Comparison of ENCODE assay signal across 8 mouse cellular contexts in the genomic region with DNA sequence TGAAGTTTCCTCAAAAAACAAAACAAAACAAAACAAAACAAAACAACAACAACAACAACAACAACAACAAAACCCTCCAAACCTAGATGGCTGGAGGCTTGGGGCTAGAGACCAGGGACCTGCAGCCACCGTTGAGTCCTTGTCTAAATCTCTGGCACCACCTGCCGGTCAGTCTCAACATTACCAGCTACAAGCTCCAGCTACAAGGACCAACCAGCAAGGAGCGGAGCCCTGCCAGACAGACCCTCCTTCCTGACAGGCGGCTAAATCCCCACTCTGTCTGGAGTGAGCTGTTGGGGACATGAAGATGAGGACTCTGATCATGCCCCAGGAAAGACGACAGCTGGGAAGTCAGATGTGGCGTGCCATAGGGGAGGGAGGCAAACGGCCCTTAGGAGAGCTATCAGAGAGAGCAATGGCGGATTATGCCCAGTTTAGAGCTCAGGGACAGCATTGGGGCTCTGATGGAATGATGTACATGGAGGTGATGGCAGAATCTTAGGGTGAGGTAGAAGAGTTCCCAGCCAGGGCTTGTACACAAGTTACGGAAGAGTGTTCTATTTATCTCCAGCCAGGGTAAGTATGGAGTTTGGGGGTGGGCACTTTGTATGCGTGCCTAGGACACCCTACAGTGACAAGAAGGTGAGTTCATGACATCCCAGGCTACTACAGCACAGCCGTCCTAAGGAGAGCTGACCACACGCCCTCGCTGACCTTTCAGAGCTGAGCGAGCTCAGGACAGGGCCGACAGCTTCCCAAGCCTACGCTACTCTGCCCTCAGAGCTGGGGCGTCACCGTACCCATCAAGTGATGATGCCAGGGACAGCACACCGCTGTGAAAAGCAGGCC. TPM values are rescaled to one million over a fixed set of nuclear protein-coding genes. Genes with fewer than 3 reads are reported as not detected.
DNase-seq lines count a peak whose midpoint lies in the region; ATAC-seq lines count a peak whose summit lies in the region.

No protein-coding gene starts in this region.

- no peaks in the 10 kb centered on the region for H3K36me3 ChIP-seq in hindbrain, embryonic 14.5 days (replicated peaks; ENCODE audit: control insufficient read depth, insufficient read depth)

- H3K4me3 ChIP-seq in hindbrain, embryonic 14.5 days (replicated peaks; ENCODE audit: low read length) = no peak overlapping the region

- ATAC-seq in hindbrain, embryonic 14.5 days (ENCODE audit: low FRiP score) = peak; percentile 88

- no peaks in the 10 kb centered on the region for H3K4me1 ChIP-seq in hindbrain, embryonic 14.5 days (replicated peaks; ENCODE audit: control insufficient read depth, insufficient read depth, low read length)

- H3K4me2 ChIP-seq in hindbrain, embryonic 14.5 days (replicated peaks) = peak overlapping the region; percentile 22; the same call in 1 of the 2 replicates

- peak; percentile 56 for DNase-seq in Muller cell, postnatal 12 days (ENCODE audit: inconsistent ontology term)
- peak; percentile 61 for DNase-seq in cerebellum, adult 9-10 months
- DNase-seq in frontal cortex, postnatal 10 days (ENCODE audit: low spot score in 2 of 2) = peak; percentile 29 to 75
- DNase-seq in hindbrain, embryonic 14.5 days (ENCODE audit: low spot score) = peak; percentile 94
- DNase-seq in layer of hippocampus, postnatal 25 days (ENCODE audit: extremely low spot score in 1 of 2, low spot score in 1 of 2) = peak; percentile 73 to 93
- peak; percentile 85 for DNase-seq in lung, postnatal 14 days
- DNase-seq in retina, postnatal 1 day = peak; percentile 93
- DNase-seq in urinary bladder, adult 18-20 months (ENCODE audit: low spot score in 2 of 2) = peak; percentile 27 to 38

- H3K27me3 ChIP-seq in hindbrain, embryonic 14.5 days (ENCODE audit: control insufficient read depth, insufficient read depth, low read length) = no peaks in the 10 kb centered on the region

- H3K9me3 ChIP-seq in hindbrain, embryonic 14.5 days (ENCODE audit: control insufficient read depth, low read length) = no peaks in the 10 kb centered on the region

- H3K27ac ChIP-seq in hindbrain, embryonic 14.5 days = no peak overlapping the region

- 0 out of 2 replicates have a peak overlapping the region, but pooled peaks have one; percentile 39 for H3K9ac ChIP-seq in hindbrain, embryonic 14.5 days

- WGBS in hindbrain, embryonic 14.5 days = 65% methylated on average over 19 of the region's 19 CpGs

RNA-seq across cellular contexts. Expression of gene Hadh, which starts 33.9 kb away (rescaled TPM):
- polyA plus RNA-seq in hindbrain, embryonic 14.5 days (2014; fragmentation: Nextera tagmentation; extraction: Ambion mirVana) = 26.6 and 27.6 TPM in 2 replicates
- 10 to 100 TPM; 23.1 to 24.6 TPM for total RNA-seq in layer of hippocampus, postnatal 25 days (2021)

Comparison
In these comparisons a context has a peak if more than half of its experiments do, and no peak if none do; other contexts are left out.
1. DNase-seq: peak in every context shown above with its lines; median percentile 94 in hindbrain, embryonic 14.5 days; 93 in retina, postnatal 1 day; 85 in lung, postnatal 14 days; 83 in layer of hippocampus, postnatal 25 days; 61 in cerebellum, adult 9-10 months; 56 in Muller cell, postnatal 12 days; 52 in frontal cortex, postnatal 10 days; 32 in urinary bladder, adult 18-20 months.